Mouse (Mus musculus) lung, postnatal 14 days (tissue): ENCODE results near the gene Kcnip3.

Experiments used
- DNase-seq: peaks from one replicate; pipeline ENCODE4 v3.0.0; 2021

The Kcnip3 gene

GRCm38 (mm10) chr2:127470183-127470582, 51.7 kb downstream of the Kcnip3 start:
- no peak for DNase-seq

DNA sequence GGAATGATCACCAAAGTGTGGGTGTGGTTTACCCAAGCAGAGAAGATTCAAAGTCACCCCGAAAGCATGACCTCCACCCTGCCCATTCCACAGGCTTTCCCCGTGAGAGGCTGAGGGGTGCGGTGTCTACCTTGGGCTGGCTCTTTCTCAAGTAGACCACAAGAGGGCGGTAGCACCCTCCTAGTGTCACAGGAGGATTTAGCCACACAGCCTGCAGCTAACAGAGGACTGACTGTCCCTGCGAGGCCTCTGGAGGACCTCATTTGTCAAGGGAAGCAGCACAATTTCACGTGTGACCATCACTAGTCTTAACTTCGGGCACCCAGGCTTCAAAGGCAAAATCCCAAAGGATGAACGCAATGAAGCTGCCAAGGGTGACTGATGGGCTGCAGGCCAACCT, 59.6 kb downstream of the Kcnip3 start:
- DNase-seq = peak; percentile 68

GRCm38 (mm10) chr2:127461351-127461750, 60.5 kb downstream of the Kcnip3 start:
- no peak for DNase-seq

DNA sequence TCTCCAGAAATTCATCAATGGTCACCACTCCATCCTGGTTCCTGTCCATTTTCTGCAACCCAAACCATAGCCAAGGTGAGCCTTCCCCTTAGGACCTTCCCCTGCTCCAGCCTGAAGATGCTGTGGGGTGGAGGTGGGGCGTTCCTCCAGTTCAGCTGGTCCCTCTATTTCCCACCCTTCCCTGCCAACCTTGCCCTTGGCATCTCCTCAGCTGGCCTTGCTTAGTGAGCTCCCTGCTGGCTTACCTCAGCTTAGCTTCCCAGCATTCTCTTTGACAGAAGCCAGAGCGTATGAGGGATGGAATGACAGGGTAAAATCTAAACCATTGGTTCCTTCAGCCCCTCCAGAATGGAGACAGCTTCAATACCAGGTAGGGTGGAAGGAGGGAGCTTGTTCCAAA, 62.6 kb downstream of the Kcnip3 start:
- DNase-seq = no peak

DNA sequence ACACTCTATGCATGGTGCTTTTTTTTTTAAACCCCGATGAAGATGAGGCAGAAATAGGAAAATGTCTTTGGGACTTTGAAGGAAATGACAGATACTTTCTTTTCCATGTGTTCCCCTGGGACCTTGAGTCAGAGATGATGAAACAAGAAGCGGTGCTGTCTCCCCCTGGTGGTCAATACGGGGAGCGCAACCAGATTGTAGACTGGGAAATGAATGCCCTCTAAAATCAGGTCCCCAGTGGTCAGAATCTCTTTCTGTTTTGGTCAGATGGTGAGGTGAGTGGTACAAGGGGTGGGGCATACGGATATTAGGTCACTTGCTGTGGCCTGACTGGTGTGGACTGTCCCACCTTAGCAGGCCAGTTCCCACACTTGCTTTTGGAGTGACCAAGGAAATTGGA, 68.1 kb downstream of the Kcnip3 start:
- peak; percentile 81 for DNase-seq

DNA sequence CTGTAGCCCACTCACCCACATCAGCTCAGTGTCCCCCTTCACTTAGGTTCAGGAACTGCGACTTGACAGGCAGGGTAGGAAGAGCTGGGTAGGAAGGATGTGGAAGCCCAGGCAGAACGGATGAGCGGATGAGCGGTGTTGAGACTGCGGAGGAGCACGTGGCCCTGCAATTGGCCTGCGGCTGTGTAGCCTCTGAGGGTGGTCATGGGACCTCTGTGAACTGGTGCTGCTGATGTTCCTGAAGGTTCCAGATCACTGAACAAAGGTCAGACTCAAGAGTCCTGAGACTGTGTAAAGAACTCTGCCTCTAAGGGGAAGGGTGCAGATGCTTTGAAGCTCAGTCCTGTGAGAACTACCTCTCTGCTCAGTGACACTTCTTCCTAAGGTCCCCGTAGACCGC, 68.8 kb downstream of the Kcnip3 start:
- no peak for DNase-seq

DNA sequence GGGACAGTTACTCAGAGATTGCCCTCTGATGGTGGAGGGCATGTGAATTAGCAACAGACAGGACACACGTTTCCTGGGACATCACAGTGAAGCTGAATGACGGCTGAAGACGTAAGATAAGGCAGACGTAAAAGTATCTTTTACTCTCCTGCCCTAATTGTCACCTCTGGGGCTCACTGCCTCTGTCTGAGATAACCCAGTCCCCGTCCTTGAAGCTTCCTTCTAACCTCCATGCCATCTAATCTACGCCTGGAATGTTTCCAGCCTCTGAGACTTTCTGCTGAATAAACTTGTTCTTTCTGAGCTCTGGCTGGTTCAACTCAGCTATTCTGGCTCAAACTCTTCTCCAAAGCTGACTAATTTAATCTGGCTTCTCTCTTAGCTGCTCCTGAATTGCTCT, 70.1 kb downstream of the Kcnip3 start:
- no peak for DNase-seq

GRCm38 (mm10) chr2:127449691-127450090, 72.2 kb downstream of the Kcnip3 start:
- DNase-seq = no peak

DNA sequence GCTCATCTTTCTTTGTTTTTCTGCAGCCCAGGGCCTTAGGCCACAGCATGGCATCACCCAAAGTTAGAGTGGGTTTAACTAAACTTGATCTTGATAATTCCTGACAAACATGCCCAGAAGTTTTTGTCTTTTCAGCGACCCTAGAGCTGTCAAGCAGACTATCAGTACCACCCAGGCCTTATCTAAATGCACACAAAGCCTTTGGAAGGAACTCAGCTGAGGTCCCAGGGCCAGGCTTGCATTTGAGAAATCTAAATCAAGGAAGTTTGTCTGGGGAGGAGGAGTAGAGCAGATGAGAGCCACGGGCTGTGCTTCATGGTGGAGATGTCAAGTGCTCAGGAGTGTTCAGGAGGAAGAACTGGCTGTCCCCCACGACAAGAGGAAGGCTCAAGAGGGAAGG, 75.0 kb downstream of the Kcnip3 start:
- no peak for DNase-seq

DNA sequence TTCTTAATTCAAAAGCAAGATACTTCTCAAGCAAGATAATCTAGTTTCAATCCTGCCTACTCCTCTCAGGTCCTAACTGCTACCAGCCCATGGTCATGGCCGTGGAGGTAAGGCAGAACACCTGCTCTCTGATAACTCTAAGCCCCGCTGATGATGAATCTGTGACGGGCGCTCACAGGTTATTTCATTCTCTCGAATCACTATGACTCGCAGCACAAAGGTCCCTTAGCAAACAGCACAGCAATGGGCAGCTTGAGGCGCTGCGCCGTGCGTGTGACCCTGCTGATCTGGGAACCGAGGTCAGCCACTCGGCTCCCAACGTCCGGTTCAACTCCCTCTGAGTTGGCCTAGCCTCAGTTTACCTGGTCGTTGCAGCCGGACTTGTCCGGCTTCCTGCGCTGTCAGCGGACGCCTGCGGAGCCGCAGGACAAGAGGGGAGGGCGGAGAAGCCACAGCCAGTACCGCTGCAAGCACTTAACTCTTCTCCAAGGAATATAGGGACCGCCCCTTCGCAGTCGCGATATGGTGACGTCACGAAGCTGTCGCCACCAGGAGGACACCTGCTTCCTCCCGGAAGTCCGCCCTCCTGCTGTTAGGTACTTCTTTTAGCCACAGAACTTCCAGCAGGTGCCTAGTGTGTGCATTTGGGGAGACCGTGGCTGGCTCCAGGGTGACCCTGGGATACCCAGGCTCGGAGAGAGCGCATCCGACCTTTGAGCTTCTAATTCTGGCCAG, 77.7 kb downstream of the Kcnip3 start, which contains the start of gene Fahd2a:
TSS of gene Fahd2a (minus strand) at position 511 of the 735 bp plus-strand sequence.
- DNase-seq = peak; percentile 87

DNA sequence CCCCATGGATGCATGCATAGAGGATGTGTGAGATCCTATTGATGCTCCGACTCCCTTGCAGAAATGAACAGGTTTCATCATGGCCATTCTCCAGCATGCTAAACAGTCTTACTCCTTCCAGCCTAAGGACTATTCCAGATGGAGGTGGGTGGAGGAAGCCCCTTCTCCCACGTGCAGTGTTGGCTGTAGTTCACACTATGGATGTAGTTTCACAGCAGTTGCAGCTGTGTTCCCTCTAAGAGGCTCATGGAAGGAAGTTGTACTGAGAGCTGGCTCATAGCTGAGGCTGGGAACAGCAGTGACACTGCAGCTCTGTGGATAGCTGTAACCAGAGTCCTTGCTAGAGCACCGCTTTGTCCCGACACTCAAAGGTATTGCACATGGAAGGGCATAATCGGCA, 84.2 kb downstream of the Kcnip3 start:
- DNase-seq = no peak

DNA sequence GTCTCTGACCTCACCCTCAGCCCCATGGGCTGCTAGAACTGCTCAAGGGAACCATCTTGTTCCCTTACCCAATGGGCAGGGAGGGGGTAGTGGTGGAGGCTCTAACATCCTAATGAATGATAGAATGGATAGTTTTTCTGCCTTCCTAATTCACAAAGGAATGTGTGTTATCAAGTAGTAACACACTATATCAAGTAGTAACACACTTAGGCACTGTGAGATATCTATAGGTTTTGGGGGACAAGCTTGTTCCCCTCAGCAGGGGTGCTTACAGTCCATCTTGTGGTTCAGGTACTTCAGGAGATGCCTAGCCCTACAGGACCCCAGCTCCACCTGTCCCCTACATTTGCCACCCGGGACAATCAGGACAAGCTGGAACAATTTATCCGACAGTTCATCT, 86.3 kb downstream of the Kcnip3 start:
- no peak for DNase-seq

DNA sequence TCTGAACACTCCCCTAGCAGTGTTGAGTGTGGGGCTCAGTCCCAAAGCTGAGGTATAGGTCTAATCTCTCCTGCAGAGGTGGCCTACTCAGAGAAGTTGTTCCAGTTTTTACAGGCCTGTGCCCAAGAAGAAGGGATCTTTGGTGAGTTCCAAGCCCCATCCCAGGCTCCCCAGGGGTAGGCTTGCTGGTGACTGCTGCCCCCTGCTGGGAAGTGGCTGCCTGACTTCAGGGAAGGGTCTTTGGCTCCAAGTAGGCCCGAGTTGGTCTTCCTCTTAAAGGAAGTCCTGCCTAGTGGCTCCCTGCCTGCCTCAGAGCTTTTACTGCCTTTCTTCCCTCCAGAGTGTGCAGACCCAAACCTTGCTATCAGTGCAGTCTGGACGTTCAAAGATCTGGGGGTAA, 86.8 kb downstream of the Kcnip3 start:
- DNase-seq = peak; percentile 39

DNA sequence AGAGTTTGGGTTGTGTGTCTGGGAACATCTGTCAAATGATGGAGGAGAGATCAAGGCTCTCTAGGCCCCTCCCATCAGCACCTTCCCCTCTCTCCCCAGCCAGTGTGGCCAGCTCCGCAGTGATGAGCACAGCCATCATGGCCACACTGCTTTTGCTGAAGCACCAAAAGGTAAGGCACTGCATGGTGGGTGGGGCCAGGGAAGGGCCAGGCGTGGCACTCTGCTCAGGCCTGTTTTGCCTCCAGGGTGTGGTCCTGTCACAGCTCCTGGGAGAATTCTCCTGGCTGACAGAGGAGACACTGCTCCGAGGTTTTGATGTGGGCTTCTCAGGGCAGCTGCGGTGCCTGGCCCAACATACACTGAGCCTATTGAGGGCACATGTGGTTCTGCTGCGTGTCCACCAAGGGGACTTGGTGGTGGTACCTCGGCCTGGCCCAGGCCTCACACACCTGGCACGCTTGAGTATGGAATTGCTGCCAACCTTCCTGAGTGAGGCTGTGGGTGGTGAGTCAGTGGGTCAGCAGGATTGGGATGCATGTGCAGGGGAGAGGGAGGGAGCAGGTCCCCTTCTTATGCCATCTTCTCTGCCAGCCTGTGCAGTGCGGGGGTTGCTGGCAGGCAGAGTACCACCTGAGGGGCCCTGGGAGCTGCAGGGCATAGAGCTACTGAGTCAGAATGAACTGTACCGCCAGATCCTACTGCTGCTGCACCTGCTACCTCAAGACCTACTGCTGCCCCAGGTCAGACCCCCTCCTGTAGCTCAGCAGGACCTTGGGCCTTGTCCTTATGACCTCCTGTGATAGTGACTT, 88.2 kb downstream of the Kcnip3 start:
- no peak for DNase-seq

DNA sequence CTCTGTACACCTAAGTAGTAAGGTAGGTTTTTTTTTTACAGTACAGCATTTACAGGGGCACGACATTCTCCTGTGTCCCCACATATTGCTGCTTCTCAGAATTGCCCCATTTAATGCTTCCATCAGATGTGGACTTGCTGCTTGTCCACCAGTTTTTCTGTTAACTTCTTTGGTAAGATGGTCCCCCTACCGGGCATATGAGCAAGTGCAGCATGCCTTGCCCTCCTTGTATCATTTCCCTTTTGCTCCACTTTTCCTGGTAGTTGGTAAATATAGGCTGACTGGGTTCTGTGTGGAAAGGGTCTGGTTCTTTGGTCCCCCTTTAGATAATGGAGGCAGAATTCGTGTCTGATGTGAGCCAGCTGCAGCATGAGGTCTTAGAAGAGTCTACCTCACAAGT, 91.7 kb downstream of the Kcnip3 start:
- DNase-seq = peak; percentile 39

DNA sequence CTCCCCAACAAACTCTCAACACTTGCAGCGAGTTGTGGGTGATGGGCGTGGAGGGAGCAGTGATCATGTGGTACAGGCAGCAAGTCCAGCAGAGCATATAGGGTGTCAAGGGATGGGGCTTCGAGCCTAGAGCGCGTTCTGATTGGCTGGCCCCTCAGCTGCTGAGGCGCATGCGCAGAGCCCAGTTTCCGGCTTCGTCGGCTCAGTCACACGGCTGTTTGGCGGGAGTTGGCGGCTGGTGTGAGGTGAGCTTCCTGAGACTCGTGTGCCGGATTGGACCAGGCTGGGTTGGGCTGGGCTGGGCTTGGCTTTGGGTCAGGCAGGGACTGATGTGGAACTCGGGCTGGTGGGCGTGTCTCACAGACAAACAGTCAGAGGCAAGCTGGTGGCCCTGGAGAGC, 96.9 kb downstream of the Kcnip3 start, which contains the start of gene Gpat2:
TSS of gene Gpat2 (plus strand) at position 223 of the 400 bp plus-strand sequence.
- DNase-seq = no peak

GRCm38 (mm10) chr2:127418266-127418970, 103.5 kb downstream of the Kcnip3 start:
- DNase-seq = no peak

DNA sequence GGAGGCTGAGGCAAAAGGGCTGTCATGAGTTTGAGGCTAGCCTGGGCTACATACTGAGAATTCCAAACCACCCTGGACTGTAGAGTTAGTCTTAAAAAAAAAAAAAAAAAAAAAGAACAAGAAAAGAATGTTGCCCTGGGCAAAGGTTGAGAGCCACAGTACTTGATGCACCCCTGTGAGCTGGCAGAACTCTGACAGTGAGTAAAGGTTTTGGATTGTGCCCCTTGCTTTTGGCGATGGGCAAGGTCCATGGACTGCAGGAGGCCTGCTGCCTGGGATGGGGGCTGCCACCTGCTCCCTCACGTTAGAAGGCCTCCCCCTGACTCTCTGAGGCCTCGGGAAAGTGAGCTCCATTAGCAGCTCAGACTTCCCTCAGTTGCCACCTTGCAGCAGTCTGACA, 105.2 kb downstream of the Kcnip3 start:
- DNase-seq = no peak

DNA sequence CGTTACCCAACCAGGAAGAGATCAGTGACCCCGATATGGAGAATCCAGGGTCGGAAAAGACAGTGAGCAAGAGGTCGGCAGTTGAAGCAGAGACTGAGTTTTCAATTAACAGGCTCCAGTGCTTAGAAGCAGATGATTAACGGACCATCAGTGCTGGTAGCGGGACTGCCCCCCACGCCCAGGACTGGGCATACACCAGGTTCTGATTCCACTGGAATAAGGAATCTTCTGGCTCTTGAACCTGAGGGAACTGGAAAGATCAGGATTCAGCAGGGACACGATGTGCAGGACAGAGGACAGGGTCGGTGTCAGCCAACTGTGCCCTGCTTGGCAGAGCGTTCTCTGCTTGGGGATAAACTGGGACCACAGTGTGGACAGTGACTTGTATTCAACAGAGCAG, 106.1 kb downstream of the Kcnip3 start:
- DNase-seq = no peak

- DNase-seq = no peak
Measured at GRCm38 (mm10) chr2:127411126-127411525, 110.8 kb downstream of the Kcnip3 start.
